Comparison of ENCODE assay signal across 8 mouse cellular contexts in genomic region chr1:30780293-30780692, GRCm38 (mm10).
DNase-seq lines count a peak whose midpoint lies in the region.

No protein-coding gene starts in this region.

- peak; percentile 10 to 57 for DNase-seq in heart, adult 18-20 months
- DNase-seq in heart, postnatal 25 days (ENCODE audit: low spot score) = no peak
- peak; percentile 54 for DNase-seq in 3T3-L1 (ENCODE audit: low read depth, low spot score)
- DNase-seq in MN1 (ENCODE audit: low spot score) = peak; percentile 31
- peak; percentile 54 for DNase-seq in induced T-regulatory cell, adult 2 months (ENCODE audit: low read depth)
- peak; percentile 47 for DNase-seq in thymus, postnatal 0 days (ENCODE audit: low spot score)
- no peak for DNase-seq in layer of hippocampus, adult 8-10 months (ENCODE audit: low spot score in 2 of 2)
- no peak for DNase-seq in left cerebral cortex, adult 8-10 months (ENCODE audit: low spot score in 2 of 2)

- intact Hi-C loops in heart, postnatal 25 days (cut with DNase I) = no loop called here

Comparison
In these comparisons a context has a peak if more than half of its experiments do, and no peak if none do; other contexts are left out.
1. DNase-seq: peak in heart, adult 18-20 months (2 of 2), 3T3-L1 (single experiment), MN1 (single experiment), induced T-regulatory cell, adult 2 months (single experiment) and thymus, postnatal 0 days (single experiment); none in heart, postnatal 25 days (single experiment), layer of hippocampus, adult 8-10 months (0 of 2) and left cerebral cortex, adult 8-10 months (0 of 2).